Mouse (Mus musculus) heart, embryonic 11.5 days (tissue): ENCODE measurements around the gene 1700028J19Rik. TPM values are rescaled to one million over a fixed set of nuclear protein-coding genes. Genes with fewer than 3 reads are reported as not detected.
A peak's percentile ranks its signal among the peaks of the same experiment; 100 is the strongest.
"Not testable (repeated sequence)": the region's sequence is repeated elsewhere in the genome, so short reads cannot be mapped to it uniquely, and the experiment has no call there.

Source experiments
- ATAC-seq: fragments of 200-750 bp; cut with Nextera tagmentation; replicated peaks from 2 replicates; pipeline ENCODE4 v1.8.0; 2017; ENCODE audit warnings: moderate library complexity; ENCODE audit not compliant: insufficient number of reproducible peaks, low FRiP score, low TSS enrichment
- H3K27ac ChIP-seq: fragments of 300-500 bp; sonication (generic); 2 replicates; pipeline ENCODE4 v1.5.1; 2014; ENCODE audit warnings: mild to moderate bottlenecking, low read depth, low read length
- H3K27me3 ChIP-seq: fragments of 300-500 bp; sonication (generic); 2 replicates; pipeline ENCODE4 v1.6.1; 2014; ENCODE audit warnings: mild to moderate bottlenecking, low read length, mixed read lengths; ENCODE audit not compliant: control insufficient read depth, insufficient read depth
- H3K36me3 ChIP-seq: fragments of 300-500 bp; sonication (generic); 2 replicates; pipeline ENCODE4 v1.6.1; 2014; ENCODE audit warnings: mild to moderate bottlenecking, low read length, moderate library complexity, mixed read lengths; ENCODE audit not compliant: control insufficient read depth, insufficient read depth
- H3K4me1 ChIP-seq: fragments of 300-500 bp; sonication (generic); 2 replicates; pipeline ENCODE4 v1.6.1; 2014; ENCODE audit warnings: low read length; ENCODE audit not compliant: control insufficient read depth, insufficient read depth
- H3K4me2 ChIP-seq: fragments of 300-500 bp; sonication (generic); 2 replicates; pipeline ENCODE4 v1.6.1; 2014; ENCODE audit warnings: mild to moderate bottlenecking, moderate library complexity
- H3K4me3 ChIP-seq: fragments of 300-500 bp; sonication (generic); 2 replicates; pipeline ENCODE4 v1.5.1; 2014; ENCODE audit warnings: low read depth, low read length
- H3K9ac ChIP-seq: fragments of 300-500 bp; sonication (generic); 2 replicates; pipeline ENCODE4 v1.6.1; 2014; ENCODE audit warnings: mild to moderate bottlenecking, low read depth, low read length, moderate library complexity
- H3K9me3 ChIP-seq: fragments of 300-500 bp; sonication (generic); replicated peaks from 2 replicates; pipeline ENCODE4 v1.6.1; 2016; ENCODE audit warnings: low read length; ENCODE audit not compliant: control insufficient read depth
- WGBS: fragments of 180-500 bp; shearing (Covaris S2); extraction: QIAGEN DNeasy Blood & Tissue Kit; methylation state at CpG from one replicate; pipeline ENCODE4 v1.1.7; 2014; ENCODE audit not compliant: insufficient replicate concordance; 5-methylcytosine and 5-hydroxymethylcytosine counted together
- polyA plus RNA-seq: library from polyadenylated mRNA; unstranded; fragments of >200 nt; fragmentation: Nextera tagmentation; extraction: Ambion mirVana; gene quantifications from 2 replicates; pipeline ENCODE4 v1.2.1, GENCODE M21; 2014

Gene 1700028J19Rik
- polyA plus RNA-seq, 1 experiment from 2014 or later, result 1.7 TPM

DNA sequence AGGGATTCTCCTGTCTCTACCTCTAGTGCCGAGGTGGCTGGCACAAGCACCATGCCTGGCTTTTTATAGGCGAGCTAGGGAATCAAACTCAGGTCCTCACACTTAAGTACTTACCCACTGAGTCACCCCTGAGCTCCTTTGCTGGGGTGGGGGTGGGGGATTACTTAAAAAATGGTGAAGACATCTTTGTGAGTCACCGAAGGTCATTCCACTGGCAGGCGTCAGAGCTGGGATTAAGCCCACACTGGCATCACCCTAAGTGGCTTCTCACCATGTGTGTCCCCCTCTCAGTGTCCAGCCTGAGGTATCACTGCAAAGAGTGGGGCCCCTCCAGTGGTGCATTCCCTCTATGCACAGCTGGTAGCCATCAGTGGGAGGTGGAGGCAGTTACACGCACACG is 13.9 kb upstream of the 1700028J19Rik start:
- no peak for ATAC-seq
- Histone ChIP-seq H3K9me3 (no peaks in the 10 kb centered on the region), H3K9ac (no peak overlapping the region), H3K4me2 (no peak overlapping the region), H3K27me3 (peaks cover 25% of the 10 kb centered on the region), H3K4me3 (no peak overlapping the region), H3K36me3 (no peaks in the 10 kb centered on the region), H3K4me1 (no peaks in the 10 kb centered on the region), H3K27ac (no peak overlapping the region)
- 66% methylated on average over 6 of the region's 6 CpGs for WGBS

DNA sequence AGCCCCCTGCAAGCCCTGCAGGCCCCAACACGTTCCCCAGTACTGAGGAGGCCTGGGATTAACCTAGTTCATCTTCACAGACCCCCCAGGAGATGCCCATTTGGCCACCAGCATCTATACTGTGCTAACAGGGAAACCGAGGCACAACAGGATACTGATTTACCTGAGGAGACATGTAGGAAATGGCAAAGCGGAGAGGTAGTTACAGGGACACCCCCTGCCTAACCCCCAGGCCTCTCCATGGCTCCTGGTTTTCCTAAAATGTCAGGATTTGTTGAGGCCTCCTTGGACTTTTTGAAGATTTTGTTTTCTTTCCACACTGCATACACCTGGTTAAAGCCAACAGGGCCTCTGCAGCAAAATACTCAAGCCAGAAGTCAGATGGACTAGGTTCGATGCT is 10.8 kb upstream of the 1700028J19Rik start, which contains the start of gene Acp4:
Gene Acp4, minus strand, starts transcription at position 101 of the 400 bp plus-strand sequence.
- H3K4me2 ChIP-seq, result no peak within 1 kb of the TSS
- no peak within 1 kb of the TSS for H3K4me3 ChIP-seq
- WGBS, result 71% methylated on average over 4 of the region's 4 CpGs
- no peak within 1 kb of the TSS for H3K9ac ChIP-seq
- H3K27ac ChIP-seq, result no peak within 1 kb of the TSS
- H3K36me3 ChIP-seq, result no peaks in the 10 kb centered on the region
- H3K4me1 ChIP-seq, result no peaks in the 10 kb centered on the region
- H3K9me3 ChIP-seq, result no peaks in the 10 kb centered on the region
- peaks cover 6% of the 10 kb centered on the region; the same call in 1 of the 2 replicates for H3K27me3 ChIP-seq
- ATAC-seq, result no peak

DNA sequence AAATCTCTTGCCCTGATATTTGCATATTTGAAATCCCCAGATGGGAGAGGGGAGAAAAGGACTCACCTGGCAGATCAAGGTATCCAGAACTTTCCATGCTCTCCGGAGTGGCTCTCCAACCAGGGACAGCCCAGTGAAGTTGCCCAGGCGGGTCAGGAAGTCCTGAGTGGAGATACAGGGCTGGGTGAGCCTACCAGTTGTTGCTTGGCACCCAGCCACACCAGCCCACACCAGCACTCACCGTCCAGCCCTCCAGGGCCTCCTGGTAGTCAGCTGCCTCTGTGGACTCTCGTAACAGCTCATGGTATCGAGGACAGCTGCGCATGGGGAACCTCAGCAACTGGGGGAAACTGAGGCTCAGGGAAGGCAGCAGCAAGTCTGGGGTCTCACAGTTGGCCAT is 8.4 kb upstream of the 1700028J19Rik start:
- Histone ChIP-seq H3K27ac (no peak overlapping the region), H3K9me3 (no peaks in the 10 kb centered on the region), H3K4me1 (no peaks in the 10 kb centered on the region), H3K9ac (no peak overlapping the region), H3K4me2 (no peak overlapping the region), H3K36me3 (peaks cover 11% of the 10 kb centered on the region), H3K4me3 (no peak overlapping the region), H3K27me3 (no peaks in the 10 kb centered on the region)
- WGBS, result 71% methylated on average over 6 of the region's 6 CpGs
- ATAC-seq, result no peak

GRCm38 (mm10) chr7:44253023-44253616 is 6.6 kb upstream of the 1700028J19Rik start:
- H3K4me1 ChIP-seq, result no peaks in the 10 kb centered on the region; the same call in 1 of the 2 replicates
- no peak overlapping the region for H3K9ac ChIP-seq
- H3K36me3 ChIP-seq, result peaks cover 20% of the 10 kb centered on the region
- H3K4me3 ChIP-seq, result no peak overlapping the region
- H3K27me3 ChIP-seq, result no peaks in the 10 kb centered on the region
- H3K27ac ChIP-seq, result no peak overlapping the region
- no peaks in the 10 kb centered on the region for H3K9me3 ChIP-seq
- WGBS, result 62% methylated on average over 15 of the region's 15 CpGs
- no peak overlapping the region for H3K4me2 ChIP-seq
- no peak for ATAC-seq

DNA sequence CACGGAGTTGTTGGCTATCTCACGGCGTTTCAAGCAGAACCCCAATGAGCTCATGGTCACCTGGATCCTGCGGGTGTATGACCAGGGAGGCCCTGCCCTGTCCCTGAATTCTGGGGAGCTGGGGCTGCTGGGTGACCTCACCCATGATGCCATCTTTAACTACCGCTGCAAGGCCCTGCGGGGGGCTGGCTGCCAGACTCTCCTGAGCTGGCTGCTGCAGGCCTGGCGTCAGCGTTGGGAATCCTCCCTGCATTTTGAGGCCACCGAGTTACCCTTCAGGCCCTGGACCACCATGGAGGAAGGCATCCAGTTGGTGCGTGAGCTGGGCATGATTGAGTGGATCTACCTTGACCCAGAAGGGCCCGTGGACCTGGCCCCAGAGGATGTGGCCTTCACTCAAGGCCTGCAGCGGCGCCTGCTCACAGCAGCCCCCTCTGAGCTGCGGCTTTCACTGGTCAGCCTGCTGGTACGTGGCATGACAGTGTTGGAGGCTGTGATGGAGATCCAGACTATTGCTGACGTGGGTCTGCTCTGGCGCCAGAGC is 4.3 kb upstream of the 1700028J19Rik start:
- not testable (repeated sequence) for H3K4me2 ChIP-seq, H3K4me1 ChIP-seq, ATAC-seq, H3K27me3 ChIP-seq, H3K4me3 ChIP-seq, H3K9me3 ChIP-seq, H3K9ac ChIP-seq, H3K27ac ChIP-seq
- peaks cover 20% of the 10 kb centered on the region for H3K36me3 ChIP-seq
- 92% methylated on average over 17 of the region's 17 CpGs for WGBS

DNA sequence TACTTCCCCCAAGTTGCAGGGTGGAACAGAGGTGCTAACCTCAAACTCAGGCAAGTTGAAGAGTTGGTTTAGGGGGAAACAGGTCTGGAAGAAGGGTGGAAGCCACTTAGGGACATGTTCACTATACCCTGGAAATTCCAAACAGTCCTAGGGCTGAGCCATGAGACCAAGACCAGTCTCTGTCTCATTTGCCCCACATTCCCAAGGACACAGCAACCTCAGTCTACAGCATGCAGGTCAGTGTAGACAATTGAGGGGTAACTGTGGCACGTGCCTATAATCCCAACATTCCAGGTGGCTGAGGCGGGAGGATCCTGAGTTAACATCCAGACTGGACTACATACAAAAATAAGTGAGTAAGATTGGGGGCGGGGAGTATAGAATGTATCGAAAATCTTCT is 2.8 kb upstream of the 1700028J19Rik start:
- WGBS, result 90% methylated on average over 4 of the region's 4 CpGs
- Histone ChIP-seq H3K4me3 (no peak overlapping the region), H3K9me3 (no peaks in the 10 kb centered on the region), H3K36me3 (peaks cover 20% of the 10 kb centered on the region), H3K4me1 (peaks cover 10% of the 10 kb centered on the region; the same call in 1 of the 2 replicates), H3K27me3 (no peaks in the 10 kb centered on the region), H3K4me2 (no peak overlapping the region), H3K27ac (no peak overlapping the region), H3K9ac (no peak overlapping the region)
- no peak for ATAC-seq

GRCm38 (mm10) chr7:44247971-44248370 is 1.5 kb upstream of the 1700028J19Rik start:
- peak overlapping the region; percentile 94 for H3K4me3 ChIP-seq
- 89% methylated on average over 2 of the region's 2 CpGs for WGBS
- H3K27ac ChIP-seq, result no peak overlapping the region
- H3K9ac ChIP-seq, result peak overlapping the region; percentile 52
- no peak for ATAC-seq
- peaks cover 10% of the 10 kb centered on the region; the same call in 1 of the 2 replicates for H3K4me1 ChIP-seq
- H3K9me3 ChIP-seq, result no peaks in the 10 kb centered on the region
- H3K36me3 ChIP-seq, result peaks cover 20% of the 10 kb centered on the region
- H3K4me2 ChIP-seq, result peak overlapping the region; percentile 89
- no peaks in the 10 kb centered on the region for H3K27me3 ChIP-seq

- Histone ChIP-seq H3K9ac (peak overlapping the region; percentile 99), H3K27me3 (no peaks in the 10 kb centered on the region), H3K27ac (peak overlapping the region; percentile 92), H3K36me3 (peaks cover 20% of the 10 kb centered on the region), H3K9me3 (no peaks in the 10 kb centered on the region), H3K4me1 (peaks cover 10% of the 10 kb centered on the region; the same call in 1 of the 2 replicates), H3K4me3 (peak overlapping the region; percentile 94), H3K4me2 (peak overlapping the region; percentile 89)
- 0% methylated on average over 22 of the region's 23 CpGs for WGBS
- ATAC-seq, result no peak
Measured at GRCm38 (mm10) chr7:44246984-44247470, 532 bp upstream of the 1700028J19Rik start.
